Mouse (Mus musculus) hindbrain, embryonic 11.5 days (tissue): ENCODE measurements around the gene Gpnmb. TPM values are rescaled to one million over a fixed set of nuclear protein-coding genes. Genes with fewer than 3 reads are reported as not detected.

Experiments
- ATAC-seq: fragments of 200-750 bp; cut with Nextera tagmentation; 2 replicates; pipeline ENCODE4 v1.8.0; 2017; ENCODE audit warnings: mild to moderate bottlenecking, moderate TSS enrichment, moderate library complexity; ENCODE audit not compliant: low FRiP score
- DNase-seq: peaks from one replicate; pipeline ENCODE4 v3.0.0-alpha.2; 2015; ENCODE audit warnings: low spot score
- H3K27ac ChIP-seq: fragments of 300-500 bp; sonication (generic); 2 replicates; pipeline ENCODE4 v1.5.1; 2014; ENCODE audit warnings: mild to moderate bottlenecking, low read depth, low read length
- H3K27me3 ChIP-seq: fragments of 300-500 bp; sonication (generic); 2 replicates; pipeline ENCODE4 v1.6.1; 2014; ENCODE audit warnings: mild to moderate bottlenecking, low read length, moderate library complexity, mixed read lengths; ENCODE audit not compliant: control insufficient read depth, insufficient read depth
- H3K36me3 ChIP-seq: fragments of 300-500 bp; sonication (generic); 2 replicates; pipeline ENCODE4 v1.6.1; 2014; ENCODE audit warnings: mild to moderate bottlenecking, low read length, moderate library complexity, mixed read lengths; ENCODE audit not compliant: control insufficient read depth, insufficient read depth
- H3K4me1 ChIP-seq: fragments of 300-500 bp; sonication (generic); replicated peaks from 2 replicates; pipeline ENCODE4 v1.6.1; 2014; ENCODE audit warnings: low read length, mixed read lengths; ENCODE audit not compliant: control insufficient read depth, insufficient read depth
- H3K4me2 ChIP-seq: fragments of 300-500 bp; sonication (generic); replicated peaks from 2 replicates; pipeline ENCODE4 v1.6.1; 2014; ENCODE audit warnings: mild to moderate bottlenecking, low read depth, low read length
- H3K4me3 ChIP-seq: fragments of 300-500 bp; sonication (generic); 2 replicates; pipeline ENCODE4 v1.5.1; 2014; ENCODE audit warnings: low read depth, low read length
- H3K9ac ChIP-seq: fragments of 300-500 bp; sonication (generic); 2 replicates; pipeline ENCODE4 v1.6.1; 2014; ENCODE audit warnings: low read depth, low read length
- H3K9me3 ChIP-seq: fragments of 300-500 bp; sonication (generic); 2 replicates; pipeline ENCODE4 v1.6.1; 2016; ENCODE audit warnings: low read length; ENCODE audit not compliant: control insufficient read depth
- WGBS: fragments of 180-500 bp; shearing (Covaris S2); extraction: QIAGEN DNeasy Blood & Tissue Kit; methylation state at CpG from one replicate; pipeline ENCODE4 v1.1.7; 2014; 5-methylcytosine and 5-hydroxymethylcytosine counted together
- polyA plus RNA-seq: library from polyadenylated mRNA; unstranded; fragments of >200 nt; fragmentation: Nextera tagmentation; extraction: Ambion mirVana; gene quantifications from 2 replicates; pipeline ENCODE4 v1.2.1, GENCODE M21; 2014

Gene Gpnmb
- polyA plus RNA-seq, 1 experiment from 2014 or later = 0.76 TPM

GRCm38 (mm10) chr6:49057053-49058021, 21.0 kb downstream of the Gpnmb start:
- ATAC-seq (no peak), DNase-seq (peak; percentile 83)
- Histone ChIP-seq H3K9ac (no peak overlapping the region), H3K9me3 (no peaks in the 10 kb centered on the region), H3K4me2 (no peak overlapping the region), H3K4me3 (no peak overlapping the region), H3K27me3 (no peaks in the 10 kb centered on the region), H3K36me3 (no peaks in the 10 kb centered on the region), H3K4me1 (no peaks in the 10 kb centered on the region), H3K27ac (no peak overlapping the region)
- WGBS = 36% methylated on average over 8 of the region's 8 CpGs

GRCm38 (mm10) chr6:49068361-49068760, 32.0 kb downstream of the Gpnmb start:
- H3K36me3 ChIP-seq = no peaks in the 10 kb centered on the region
- H3K9me3 ChIP-seq = no peaks in the 10 kb centered on the region
- no peak overlapping the region for H3K4me3 ChIP-seq
- DNase-seq (no peak), ATAC-seq (no peak)
- no peak overlapping the region for H3K27ac ChIP-seq
- H3K4me2 ChIP-seq = no peak overlapping the region
- no peaks in the 10 kb centered on the region for H3K4me1 ChIP-seq
- H3K27me3 ChIP-seq = no peaks in the 10 kb centered on the region
- WGBS = 46% methylated on average over 4 of the region's 4 CpGs
- no peak overlapping the region for H3K9ac ChIP-seq

- Histone ChIP-seq H3K9ac (peak within 1 kb of the TSS; percentile 95), H3K27me3 (no peaks in the 10 kb centered on the region), H3K27ac (peak within 1 kb of the TSS; percentile 75; the same call in 1 of the 2 replicates), H3K9me3 (no peaks in the 10 kb centered on the region), H3K36me3 (no peaks in the 10 kb centered on the region), H3K4me2 (peak within 1 kb of the TSS; percentile 64), H3K4me1 (peaks cover 3% of the 10 kb centered on the region; the same call in 1 of the 2 replicates), H3K4me3 (peak within 1 kb of the TSS; percentile 99)
- peak; percentile 96 for DNase-seq
- peak; percentile 96 for ATAC-seq
- WGBS = under 1% methylated on average over 49 of the region's 49 CpGs
These were observed 37.2 kb downstream of the Gpnmb start, which contains the start of gene Malsu1 for GRCm38 (mm10) chr6:49073304-49074116. Malsu1 (plus strand) TSS chr6:49073795.

GRCm38 (mm10) chr6:49074117-49074490, 37.8 kb downstream of the Gpnmb start:
- Histone ChIP-seq H3K4me1 (peaks cover 3% of the 10 kb centered on the region; the same call in 1 of the 2 replicates), H3K9ac (peak overlapping the region; percentile 95), H3K9me3 (no peaks in the 10 kb centered on the region), H3K36me3 (no peaks in the 10 kb centered on the region), H3K4me3 (peak overlapping the region; percentile 99), H3K27me3 (no peaks in the 10 kb centered on the region), H3K4me2 (peak overlapping the region; percentile 64), H3K27ac (peak overlapping the region; percentile 75; the same call in 1 of the 2 replicates)
- no peak for DNase-seq
- ATAC-seq = peak; percentile 67
- WGBS = 1% methylated on average over 19 of the region's 19 CpGs

GRCm38 (mm10) chr6:49077894-49078293, 41.5 kb downstream of the Gpnmb start:
- Histone ChIP-seq H3K9ac (no peak overlapping the region), H3K4me2 (no peak overlapping the region), H3K4me1 (peaks cover 3% of the 10 kb centered on the region; the same call in 1 of the 2 replicates), H3K36me3 (no peaks in the 10 kb centered on the region), H3K4me3 (no peak overlapping the region), H3K27me3 (no peaks in the 10 kb centered on the region), H3K27ac (no peak overlapping the region), H3K9me3 (no peaks in the 10 kb centered on the region)
- DNase-seq = no peak
- no peak for ATAC-seq
- WGBS = 82% methylated on average over 2 of the region's 2 CpGs

- Histone ChIP-seq H3K4me3 (no peak overlapping the region), H3K4me1 (peaks cover 3% of the 10 kb centered on the region; the same call in 1 of the 2 replicates), H3K9ac (no peak overlapping the region), H3K9me3 (no peaks in the 10 kb centered on the region), H3K27me3 (no peaks in the 10 kb centered on the region), H3K4me2 (no peak overlapping the region), H3K27ac (no peak overlapping the region), H3K36me3 (peaks cover 9% of the 10 kb centered on the region; the same call in 1 of the 2 replicates)
- WGBS = 88% methylated on average over 1 of the region's 1 CpGs
- ATAC-seq (no peak), DNase-seq (no peak)
These were observed 43.0 kb downstream of the Gpnmb start for GRCm38 (mm10) chr6:49079313-49079712.

- Histone ChIP-seq H3K4me1 (no peaks in the 10 kb centered on the region), H3K27ac (no peak overlapping the region), H3K27me3 (no peaks in the 10 kb centered on the region), H3K36me3 (peaks cover 13% of the 10 kb centered on the region), H3K9me3 (no peaks in the 10 kb centered on the region), H3K4me3 (no peak overlapping the region), H3K4me2 (no peak overlapping the region), H3K9ac (no peak overlapping the region)
- ATAC-seq (no peak), DNase-seq (no peak)
- WGBS = 96% methylated on average over 4 of the region's 4 CpGs
These were observed 46.7 kb downstream of the Gpnmb start for GRCm38 (mm10) chr6:49083008-49083407.

- H3K4me3 ChIP-seq = no peak overlapping the region
- no peaks in the 10 kb centered on the region for H3K9me3 ChIP-seq
- no peak overlapping the region for H3K9ac ChIP-seq
- H3K27ac ChIP-seq = no peak overlapping the region
- ATAC-seq (no peak), DNase-seq (no peak)
- peaks cover 16% of the 10 kb centered on the region for H3K36me3 ChIP-seq
- WGBS = 92% methylated on average over 10 of the region's 10 CpGs
- no peak overlapping the region for H3K4me2 ChIP-seq
- H3K4me1 ChIP-seq = no peaks in the 10 kb centered on the region
- H3K27me3 ChIP-seq = no peaks in the 10 kb centered on the region
These were observed 58.6 kb downstream of the Gpnmb start for GRCm38 (mm10) chr6:49094968-49095367.
